Mouse (Mus musculus) ES-Bruce4 (cell line): ENCODE measurements around the gene Naa40.

Experiments
- CTCF ChIP-seq: IDR thresholded peaks from one replicate; pipeline ENCODE4 v1.8.1; 2011; ENCODE audit warnings: low read depth, low read length
- EP300 ChIP-seq: IDR thresholded peaks from 2 replicates; pipeline ENCODE4 v1.6.1; 2011; ENCODE audit warnings: low read depth, low read length; ENCODE audit not compliant: insufficient read depth
- POLR2A ChIP-seq: IDR thresholded peaks from one replicate; pipeline ENCODE4 v1.8.1; 2011; ENCODE audit warnings: low read length; ENCODE audit not compliant: insufficient read depth

DNA sequence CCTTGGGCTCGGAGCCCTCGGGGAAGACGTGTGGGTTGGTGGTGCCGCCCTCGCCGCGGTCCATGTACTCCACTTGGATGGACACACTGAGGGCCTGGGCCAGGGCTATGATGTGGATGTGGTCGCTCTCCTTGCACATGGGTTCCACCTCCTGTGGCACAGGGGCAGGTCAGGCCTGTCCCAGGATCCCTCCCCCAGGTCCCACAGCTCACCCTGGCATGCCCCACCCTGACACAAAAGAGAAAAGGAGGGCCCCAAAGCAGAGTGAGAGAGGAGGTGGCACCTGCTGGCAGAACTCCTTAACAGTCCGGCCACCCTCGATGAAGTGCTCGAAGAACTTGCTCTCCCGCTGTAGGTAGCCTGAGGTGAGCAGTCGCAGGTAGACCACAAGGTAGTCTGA is 41.9 kb downstream of the Naa40 start:
- TF ChIP-seq POLR2A (no peak), CTCF (no peak), EP300 (no peak)
